Mouse (Mus musculus): ENCODE data around the gene Slc17a7.

- TF ChIP-seq CTCF (IDR thresholded peaks at IDR 0.05; ENCODE audit: low read depth) (no peak), EP300 (optimal IDR thresholded peaks at IDR 0.05) (no peak)
These were observed 38.9 kb downstream of the Slc17a7 start for GRCm38 (mm10) chr7:45202654-45203053.

Measured in stomach, postnatal 0 days (tissue).